Mouse (Mus musculus): Measurements from ENCODE around the gene Mosmo. TPM values are rescaled to one million over a fixed set of nuclear protein-coding genes. Genes with fewer than 3 reads are reported as not detected.

Mosmo gene
- polyA plus RNA-seq, 1 experiment from 2014 or later = 11.2 TPM

Other genes starting within 250 kb of the Mosmo start
- gene Uqcrc2, start 42.4 kb upstream of the Mosmo start, polyA plus RNA-seq (2015; fragmentation: Nextera tagmentation; extraction: Ambion mirVana) = 244 and 245 TPM in 2 replicates
- gene Pdzd9, start 7.3 kb upstream of the Mosmo start, polyA plus RNA-seq (2015; fragmentation: Nextera tagmentation; extraction: Ambion mirVana) = 0.40 and 0.42 TPM in 2 replicates
- 0.86 and 2.0 TPM in 2 replicates for gene Vwa3a, start 61.7 kb downstream of the Mosmo start, polyA plus RNA-seq (2015; fragmentation: Nextera tagmentation; extraction: Ambion mirVana)
- 0.14 TPM in 1 of 2 replicates, not detected in the other for gene Gm5737, start 134.7 kb downstream of the Mosmo start, polyA plus RNA-seq (2015; fragmentation: Nextera tagmentation; extraction: Ambion mirVana)
- 33.5 and 40.6 TPM in 2 replicates for gene Eef2k, start 165.2 kb downstream of the Mosmo start, polyA plus RNA-seq (2015; fragmentation: Nextera tagmentation; extraction: Ambion mirVana)
- gene Polr3e, start 240.1 kb downstream of the Mosmo start, polyA plus RNA-seq (2015; fragmentation: Nextera tagmentation; extraction: Ambion mirVana) = 23.4 and 26.4 TPM in 2 replicates

Measured in neural tube, embryonic 15.5 days (tissue).